Mouse (Mus musculus): ENCODE results near the gene Ttc34. TPM values are rescaled to one million over a fixed set of nuclear protein-coding genes. Genes with fewer than 3 reads are reported as not detected.
A peak's percentile ranks its signal among the peaks of the same experiment; 100 is the strongest.

Ttc34 gene
- polyA plus RNA-seq, 1 experiment: not detected

GRCm38 (mm10) chr4:154882014-154882659 is 44.9 kb downstream of the Ttc34 start:
- H3K79me2 ChIP-seq (ENCODE audit: control insufficient read depth, insufficient read depth): no peaks in the 10 kb centered on the region
- H3K4me2 ChIP-seq (ENCODE audit: low read depth): no peak overlapping the region
- H3ac ChIP-seq (ENCODE audit: control insufficient read depth, insufficient read length): no peak overlapping the region
- TF ChIP-seq MAX (IDR thresholded peaks at IDR 0.05; ENCODE audit: low read depth) (no peak), POLR2A (IDR thresholded peaks at IDR 0.05; ENCODE audit: insufficient read length, low read depth) (no peak), MYOG (IDR thresholded peaks at IDR 0.05; ENCODE audit: control insufficient read depth in 1 of 3, insufficient read depth in 1 of 3, insufficient read length in 2 of 3, low read depth in 2 of 3) (no peak), MYOD1 (IDR thresholded peaks at IDR 0.05; ENCODE audit: control insufficient read depth in 1 of 3, insufficient read length in 2 of 3, low read depth in 2 of 3) (no peak), CEBPB (IDR thresholded peaks at IDR 0.05; ENCODE audit: insufficient read depth, poor library complexity, severe bottlenecking) (no peak), TCF3 (IDR thresholded peaks at IDR 0.05; ENCODE audit: insufficient read length, low read depth) (no peak), E2F4 (IDR thresholded peaks at IDR 0.05; ENCODE audit: insufficient read depth) (no peak), TCF12 (IDR thresholded peaks at IDR 0.05; ENCODE audit: insufficient read depth, poor library complexity, severe bottlenecking) (no peak), USF1 (IDR thresholded peaks at IDR 0.05; ENCODE audit: low read depth) (no peak), REST (IDR thresholded peaks at IDR 0.05; ENCODE audit: insufficient read depth, insufficient read length) (no peak), SRF (IDR thresholded peaks at IDR 0.05; ENCODE audit: control insufficient read depth, insufficient read length, low read depth) (no peak), POLR2AphosphoS2 (IDR thresholded peaks at IDR 0.05; ENCODE audit: insufficient read length, low read depth) (no peak)
- peaks cover 17% of the 10 kb centered on the region for H3K27me3 ChIP-seq (ENCODE audit: control insufficient read depth, insufficient read depth, insufficient read length)
- H3K36me3 ChIP-seq (ENCODE audit: control insufficient read depth, insufficient read depth): no peaks in the 10 kb centered on the region
- H3K4me3 ChIP-seq: no peak overlapping the region

- Histone ChIP-seq H3K4me3 (no peak overlapping the region), H3ac (ENCODE audit: control insufficient read depth, insufficient read length) (no peak overlapping the region), H3K4me2 (ENCODE audit: low read depth) (no peak overlapping the region), H3K79me2 (ENCODE audit: control insufficient read depth, insufficient read depth) (no peaks in the 10 kb centered on the region), H3K27me3 (ENCODE audit: control insufficient read depth, insufficient read depth, insufficient read length) (peaks cover 34% of the 10 kb centered on the region), H3K36me3 (ENCODE audit: control insufficient read depth, insufficient read depth) (no peaks in the 10 kb centered on the region)
- TF ChIP-seq MYOG (IDR thresholded peaks at IDR 0.05; ENCODE audit: control insufficient read depth in 1 of 3, insufficient read depth in 1 of 3, insufficient read length in 2 of 3, low read depth in 2 of 3) (no peak), REST (IDR thresholded peaks at IDR 0.05; ENCODE audit: insufficient read depth, insufficient read length) (no peak), TCF12 (IDR thresholded peaks at IDR 0.05; ENCODE audit: insufficient read depth, poor library complexity, severe bottlenecking) (no peak), POLR2A (IDR thresholded peaks at IDR 0.05; ENCODE audit: insufficient read length, low read depth) (no peak), CEBPB (IDR thresholded peaks at IDR 0.05; ENCODE audit: insufficient read depth, poor library complexity, severe bottlenecking) (no peak), SRF (IDR thresholded peaks at IDR 0.05; ENCODE audit: control insufficient read depth, insufficient read length, low read depth) (no peak), POLR2AphosphoS2 (IDR thresholded peaks at IDR 0.05; ENCODE audit: insufficient read length, low read depth) (no peak), TCF3 (IDR thresholded peaks at IDR 0.05; ENCODE audit: insufficient read length, low read depth) (no peak), USF1 (IDR thresholded peaks at IDR 0.05; ENCODE audit: low read depth) (no peak), MYOD1 (IDR thresholded peaks at IDR 0.05; ENCODE audit: control insufficient read depth in 1 of 3, insufficient read length in 2 of 3, low read depth in 2 of 3) (no peak), MAX (IDR thresholded peaks at IDR 0.05; ENCODE audit: low read depth) (no peak), E2F4 (IDR thresholded peaks at IDR 0.05; ENCODE audit: insufficient read depth) (no peak)
Observed at GRCm38 (mm10) chr4:154885416-154885815, 48.2 kb downstream of the Ttc34 start.

GRCm38 (mm10) chr4:154886876-154887592 is 49.8 kb downstream of the Ttc34 start:
- TF ChIP-seq CEBPB (IDR thresholded peaks at IDR 0.05; ENCODE audit: insufficient read depth, poor library complexity, severe bottlenecking) (no peak), USF1 (IDR thresholded peaks at IDR 0.05; ENCODE audit: low read depth) (peak; percentile 5), REST (IDR thresholded peaks at IDR 0.05; ENCODE audit: insufficient read depth, insufficient read length) (no peak), POLR2A (IDR thresholded peaks at IDR 0.05; ENCODE audit: insufficient read length, low read depth) (no peak), TCF12 (IDR thresholded peaks at IDR 0.05; ENCODE audit: insufficient read depth, poor library complexity, severe bottlenecking) (no peak), MYOD1 (IDR thresholded peaks at IDR 0.05; ENCODE audit: control insufficient read depth in 1 of 3, insufficient read length in 2 of 3, low read depth in 2 of 3) (peak in 1 of 3 experiments; percentile 43), MYOG (IDR thresholded peaks at IDR 0.05; ENCODE audit: control insufficient read depth in 1 of 3, insufficient read depth in 1 of 3, insufficient read length in 2 of 3, low read depth in 2 of 3) (peak; percentile 7 to 76 (median 36))
- Histone ChIP-seq H3K27me3 (ENCODE audit: control insufficient read depth, insufficient read depth, insufficient read length) (peaks cover 41% of the 10 kb centered on the region), H3K79me2 (ENCODE audit: control insufficient read depth, insufficient read depth) (no peaks in the 10 kb centered on the region)

GRCm38 (mm10) chr4:154887593-154888250 is 50.5 kb downstream of the Ttc34 start:
- no peak for TF ChIP-seq SRF (IDR thresholded peaks at IDR 0.05; ENCODE audit: control insufficient read depth, insufficient read length, low read depth)
- no peak for TF ChIP-seq MYOG (IDR thresholded peaks at IDR 0.05; ENCODE audit: control insufficient read depth in 1 of 3, insufficient read depth in 1 of 3, insufficient read length in 2 of 3, low read depth in 2 of 3)
- no peak for TF ChIP-seq TCF3 (IDR thresholded peaks at IDR 0.05; ENCODE audit: insufficient read length, low read depth)
- no peak for TF ChIP-seq MYOD1 (IDR thresholded peaks at IDR 0.05; ENCODE audit: control insufficient read depth in 1 of 3, insufficient read length in 2 of 3, low read depth in 2 of 3)
- no peak for TF ChIP-seq CEBPB (IDR thresholded peaks at IDR 0.05; ENCODE audit: insufficient read depth, poor library complexity, severe bottlenecking)
- no peak for TF ChIP-seq USF1 (IDR thresholded peaks at IDR 0.05; ENCODE audit: low read depth)
- TF ChIP-seq POLR2AphosphoS2 (IDR thresholded peaks at IDR 0.05; ENCODE audit: insufficient read length, low read depth): no peak
- no peak overlapping the region for H3K4me3 ChIP-seq
- H3K4me2 ChIP-seq (ENCODE audit: low read depth): no peak overlapping the region
- no peaks in the 10 kb centered on the region for H3K79me2 ChIP-seq (ENCODE audit: control insufficient read depth, insufficient read depth)
- H3K36me3 ChIP-seq (ENCODE audit: control insufficient read depth, insufficient read depth): no peaks in the 10 kb centered on the region
- peaks cover 48% of the 10 kb centered on the region for H3K27me3 ChIP-seq (ENCODE audit: control insufficient read depth, insufficient read depth, insufficient read length)
- H3ac ChIP-seq (ENCODE audit: control insufficient read depth, insufficient read length): no peak overlapping the region

More at GRCm38 (mm10) chr4:154886876-154887592, 49.8 kb downstream of the Ttc34 start:
- no peak overlapping the region for H3K4me2 ChIP-seq (ENCODE audit: low read depth)
- H3K4me3 ChIP-seq: no peak overlapping the region
- no peaks in the 10 kb centered on the region for H3K36me3 ChIP-seq (ENCODE audit: control insufficient read depth, insufficient read depth)
- H3ac ChIP-seq (ENCODE audit: control insufficient read depth, insufficient read length): no peak overlapping the region

Data from myocyte (in vitro differentiated cells).